Mouse (Mus musculus) intestine, postnatal 0 days (tissue): Measurements from ENCODE around the gene Fstl5. TPM values are rescaled to one million over a fixed set of nuclear protein-coding genes. Genes with fewer than 3 reads are reported as not detected.
"Not testable (repeated sequence)": the region's sequence is repeated elsewhere in the genome, so short reads cannot be mapped to it uniquely, and the experiment has no call there.

Experiments
- ATAC-seq: fragments of 200-750 bp; cut with Nextera tagmentation; 2 replicates; pipeline ENCODE4 v1.8.0; 2017; ENCODE audit warnings: mild to moderate bottlenecking, moderate TSS enrichment, moderate library complexity
- H3K27ac ChIP-seq: fragments of 300-500 bp; sonication (generic); 2 replicates; pipeline ENCODE4 v1.5.1; 2014; ENCODE audit warnings: mild to moderate bottlenecking, low read depth, low read length, moderate library complexity
- H3K27me3 ChIP-seq: fragments of 300-500 bp; sonication (generic); replicated peaks from 2 replicates; pipeline ENCODE4 v1.6.1; 2014; ENCODE audit warnings: low read length, mixed read lengths; ENCODE audit not compliant: control insufficient read depth, insufficient read depth
- H3K36me3 ChIP-seq: fragments of 300-500 bp; sonication (generic); 2 replicates; pipeline ENCODE4 v1.6.1; 2014; ENCODE audit warnings: mild to moderate bottlenecking, moderate library complexity; ENCODE audit not compliant: control insufficient read depth, insufficient read depth
- H3K4me1 ChIP-seq: fragments of 300-500 bp; sonication (generic); replicated peaks from 2 replicates; pipeline ENCODE4 v1.6.1; 2014; ENCODE audit warnings: antibody characterized with exemption, low read length, mixed read lengths; ENCODE audit not compliant: control insufficient read depth, insufficient read depth
- H3K4me2 ChIP-seq: fragments of 300-500 bp; sonication (generic); replicated peaks from 2 replicates; pipeline ENCODE4 v1.6.1; 2014; ENCODE audit warnings: low read depth, mild to moderate bottlenecking, moderate library complexity
- H3K4me3 ChIP-seq: fragments of 300-500 bp; sonication (generic); 2 replicates; pipeline ENCODE4 v1.5.1; 2014; ENCODE audit warnings: low read depth, low read length
- H3K9ac ChIP-seq: fragments of 300-500 bp; sonication (generic); 2 replicates; pipeline ENCODE4 v1.6.1; 2014; ENCODE audit warnings: mild to moderate bottlenecking, low read depth, low read length
- H3K9me3 ChIP-seq: fragments of 300-500 bp; sonication (generic); 2 replicates; pipeline ENCODE4 v1.6.1; 2016; ENCODE audit warnings: mixed run types; ENCODE audit not compliant: control insufficient read depth
- CTCF ChIP-seq: sonication (generic); IDR thresholded peaks from 2 replicates; pipeline ENCODE4 v1.5.1; 2016; ENCODE audit warnings: low read depth, mild to moderate bottlenecking, control low read depth, antibody characterized with exemption, moderate library complexity
- WGBS: fragments of 180-500 bp; shearing (Covaris S2); extraction: QIAGEN DNeasy Blood & Tissue Kit; methylation state at CpG from one replicate; pipeline ENCODE4 v1.1.7; 2014; 5-methylcytosine and 5-hydroxymethylcytosine counted together
- polyA plus RNA-seq: library from polyadenylated mRNA; unstranded; fragments of >200 nt; fragmentation: Nextera tagmentation; extraction: Ambion mirVana; gene quantifications from 2 replicates; pipeline ENCODE4 v1.2.1, GENCODE M21; 2015

Gene Fstl5
- polyA plus RNA-seq, 1 experiment from 2014 or later: 1.9 TPM

- Histone ChIP-seq H3K4me2 (no peak overlapping the region), H3K9me3 (no peaks in the 10 kb centered on the region), H3K27me3 (no peaks in the 10 kb centered on the region), H3K4me3 (no peak overlapping the region), H3K27ac (no peak overlapping the region), H3K9ac (no peak overlapping the region), H3K4me1 (no peaks in the 10 kb centered on the region), H3K36me3 (no peaks in the 10 kb centered on the region)
- no peak for ATAC-seq
- TF ChIP-seq CTCF: no peak
Observed at GRCm38 (mm10) chr3:76467229-76467874, 393.3 kb downstream of the Fstl5 start.

GRCm38 (mm10) chr3:76468147-76468546 is 394.1 kb downstream of the Fstl5 start:
- H3K4me1 ChIP-seq: no peaks in the 10 kb centered on the region
- no peak overlapping the region for H3K27ac ChIP-seq
- H3K4me2 ChIP-seq: no peak overlapping the region
- H3K36me3 ChIP-seq: no peaks in the 10 kb centered on the region
- no peaks in the 10 kb centered on the region for H3K9me3 ChIP-seq
- no peak for TF ChIP-seq CTCF
- no peaks in the 10 kb centered on the region for H3K27me3 ChIP-seq
- no peak for ATAC-seq
- no peak overlapping the region for H3K4me3 ChIP-seq
- H3K9ac ChIP-seq: no peak overlapping the region
- WGBS: 48% methylated on average over 1 of the region's 1 CpGs

GRCm38 (mm10) chr3:76507891-76508290 is 433.8 kb downstream of the Fstl5 start:
- not testable (repeated sequence) for H3K27me3 ChIP-seq, H3K9me3 ChIP-seq, H3K4me3 ChIP-seq, H3K9ac ChIP-seq, ATAC-seq, H3K4me1 ChIP-seq, H3K27ac ChIP-seq, H3K36me3 ChIP-seq, H3K4me2 ChIP-seq
- 61% methylated on average over 3 of the region's 3 CpGs for WGBS

GRCm38 (mm10) chr3:76508811-76509210 is 434.7 kb downstream of the Fstl5 start:
- Histone ChIP-seq H3K27me3 (no peaks in the 10 kb centered on the region), H3K9me3 (no peaks in the 10 kb centered on the region), H3K4me3 (no peak overlapping the region), H3K36me3 (no peaks in the 10 kb centered on the region), H3K9ac (no peak overlapping the region), H3K4me2 (no peak overlapping the region), H3K4me1 (no peaks in the 10 kb centered on the region), H3K27ac (no peak overlapping the region)
- no peak for ATAC-seq
- TF ChIP-seq CTCF: no peak
- 93% methylated on average over 14 of the region's 14 CpGs for WGBS

GRCm38 (mm10) chr3:76567346-76567745 is 493.3 kb downstream of the Fstl5 start:
- H3K36me3 ChIP-seq: no peaks in the 10 kb centered on the region
- no peaks in the 10 kb centered on the region for H3K9me3 ChIP-seq
- TF ChIP-seq CTCF: no peak
- ATAC-seq: no peak
- no peak overlapping the region for H3K4me2 ChIP-seq
- no peaks in the 10 kb centered on the region for H3K4me1 ChIP-seq
- H3K27ac ChIP-seq: no peak overlapping the region
- H3K27me3 ChIP-seq: no peaks in the 10 kb centered on the region
- H3K4me3 ChIP-seq: no peak overlapping the region
- no peak overlapping the region for H3K9ac ChIP-seq

GRCm38 (mm10) chr3:76572478-76572877 is 498.4 kb downstream of the Fstl5 start:
- 67% methylated on average over 3 of the region's 3 CpGs for WGBS
- Histone ChIP-seq H3K9ac (no peak overlapping the region), H3K4me1 (no peaks in the 10 kb centered on the region), H3K9me3 (no peaks in the 10 kb centered on the region), H3K36me3 (no peaks in the 10 kb centered on the region), H3K4me3 (no peak overlapping the region), H3K4me2 (no peak overlapping the region), H3K27me3 (no peaks in the 10 kb centered on the region), H3K27ac (no peak overlapping the region)
- no peak for TF ChIP-seq CTCF
- no peak for ATAC-seq
